Mouse (Mus musculus): Measurements from ENCODE around the gene Olfr710. TPM values are rescaled to one million over a fixed set of nuclear protein-coding genes. Genes with fewer than 3 reads are reported as not detected.
"Not testable (repeated sequence)": the region's sequence is repeated elsewhere in the genome, so short reads cannot be mapped to it uniquely, and the experiment has no call there.

Olfr710 gene
- total RNA-seq (2021), result not detected
- long read RNA-seq, experiment 1, result 0 reads
- long read RNA-seq, experiment 2, result 0 reads

GRCm38 (mm10) chr7:106948212-106948611, at the start of gene Olfr710:
Gene Olfr710, minus strand, starts transcription at chr7:106948312.
- DNase-seq (ENCODE audit: low spot score in 2 of 2), result no peak

GRCm38 (mm10) chr7:106985236-106985635, 37.1 kb upstream of the Olfr710 start:
- no peak for DNase-seq (ENCODE audit: low spot score in 2 of 2)

DNA sequence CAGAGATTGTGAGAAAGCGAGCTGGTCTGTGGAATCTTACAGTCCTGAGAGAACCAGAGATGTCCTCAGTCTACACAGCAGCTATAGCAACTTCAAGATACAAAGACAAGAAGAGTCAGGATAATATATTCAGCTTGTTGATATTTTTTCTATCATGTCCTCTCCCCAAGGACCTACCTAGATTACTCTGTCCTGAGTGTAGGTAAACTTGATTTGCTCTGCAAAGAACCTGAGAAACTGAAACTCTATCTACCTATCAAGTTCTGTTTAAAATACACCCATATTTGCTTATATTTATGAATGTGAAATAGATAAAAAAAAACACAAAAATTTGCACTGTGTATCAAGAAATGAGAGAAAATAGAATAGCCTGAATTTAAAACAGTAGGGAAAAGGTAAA, 27.2 kb upstream of the Olfr710 start, which contains the start of gene Olfr711:
Olfr711 (minus strand) TSS at position 101 of the 400 bp plus-strand sequence.
- no peak for DNase-seq (ENCODE audit: low spot score in 2 of 2)

GRCm38 (mm10) chr7:106967503-106967902, 19.4 kb upstream of the Olfr710 start:
- DNase-seq (ENCODE audit: low spot score in 2 of 2), result not testable (repeated sequence)

GRCm38 (mm10) chr7:106963837-106964236, 15.7 kb upstream of the Olfr710 start, which contains the start of gene Olfr6:
Gene Olfr6, minus strand, starts transcription at chr7:106963937.
- DNase-seq (ENCODE audit: low spot score in 2 of 2), result no peak

- DNase-seq (ENCODE audit: low spot score in 2 of 2), result no peak
Observed at GRCm38 (mm10) chr7:106932119-106932518, 16.0 kb downstream of the Olfr710 start, which contains the start of gene Olfr709-ps1. Gene Olfr709-ps1, minus strand, starts transcription at chr7:106932219.

DNA sequence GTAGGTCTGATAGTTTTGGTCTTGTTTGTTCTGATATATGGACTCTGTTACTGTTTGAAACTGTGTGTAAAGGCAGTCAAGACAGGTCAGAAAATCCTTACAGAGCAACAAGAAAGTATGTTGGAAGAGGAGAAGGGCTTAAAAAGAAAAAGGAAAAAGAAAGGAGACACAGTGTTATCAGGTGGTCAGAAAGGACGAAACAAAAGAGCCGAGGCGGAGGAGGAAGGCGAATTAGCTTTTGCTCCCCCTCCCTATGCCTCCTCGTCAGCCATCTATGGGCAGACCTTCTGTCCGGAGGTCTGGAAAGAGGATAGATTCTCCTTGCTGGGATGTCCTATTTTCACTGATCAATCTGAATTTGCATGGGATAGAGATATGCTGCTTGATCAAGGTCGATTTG, 27.2 kb downstream of the Olfr710 start:
- not testable (repeated sequence) for DNase-seq (ENCODE audit: low spot score in 2 of 2)

GRCm38 (mm10) chr7:106907676-106908075, 40.4 kb downstream of the Olfr710 start, which contains the start of gene Olfr1532-ps1:
Gene Olfr1532-ps1, plus strand, starts transcription at chr7:106908001.
- DNase-seq (ENCODE audit: low spot score in 2 of 2), result no peak

DNA sequence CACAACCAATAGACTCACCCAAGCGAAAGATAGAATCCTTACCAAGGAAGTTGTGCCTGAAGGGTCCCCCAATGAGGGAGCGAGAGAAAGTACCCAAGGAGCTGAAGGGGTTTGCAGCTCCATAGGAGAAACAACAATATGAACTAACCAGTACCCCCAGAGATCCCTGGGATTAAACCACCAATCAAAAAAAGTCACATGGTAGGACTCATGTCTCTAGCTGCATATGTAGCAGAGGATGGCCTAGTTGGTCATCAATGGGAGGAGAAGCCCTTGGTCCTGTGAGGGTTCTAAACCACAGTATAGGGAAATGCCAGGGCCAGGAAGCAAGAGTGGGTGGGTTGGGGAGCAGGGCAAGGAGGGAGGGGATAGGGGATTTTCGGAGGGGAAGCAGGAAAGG, 47.0 kb downstream of the Olfr710 start, which contains the start of gene Olfr707:
Olfr707 (minus strand) TSS at position 101 of the 400 bp plus-strand sequence.
- not testable (repeated sequence) for DNase-seq (ENCODE audit: low spot score in 2 of 2)

Other genes with a start within 250 kb of the Olfr710 start
- not detected for gene Olfr695, start 231.9 kb downstream of the Olfr710 start, total RNA-seq (2021)
- gene Olfr697, start 205.9 kb downstream of the Olfr710 start, total RNA-seq (2021), result not detected
- not detected for gene Olfr698, start 192.9 kb downstream of the Olfr710 start, total RNA-seq (2021)
- gene Olfr699, start 155.1 kb downstream of the Olfr710 start, total RNA-seq (2021), result not detected
- gene Olfr700, start 139.5 kb downstream of the Olfr710 start, total RNA-seq (2021), result not detected
- gene Olfr701, start 134.2 kb downstream of the Olfr710 start, total RNA-seq (2021), result not detected
- not detected for gene Olfr702, start 114.4 kb downstream of the Olfr710 start, total RNA-seq (2021)
- gene Olfr703, start 105.0 kb downstream of the Olfr710 start, total RNA-seq (2021), result not detected
- not detected for gene Olfr704, start 85.1 kb downstream of the Olfr710 start, total RNA-seq (2021)
- not detected for gene Olfr705, start 71.4 kb downstream of the Olfr710 start, total RNA-seq (2021)
- not detected for gene Olfr706, start 60.1 kb downstream of the Olfr710 start, total RNA-seq (2021)
- not detected for gene Olfr707, start 47.1 kb downstream of the Olfr710 start, total RNA-seq (2021)
- gene Olfr1532-ps1, start 40.3 kb downstream of the Olfr710 start, total RNA-seq (2021), result not detected
- under 1 TPM in 1 of 2 experiments, not detected in 1; 0.07 TPM for gene Olfr709-ps1, start 16.1 kb downstream of the Olfr710 start, total RNA-seq (2021)
- gene Olfr6, start 15.6 kb upstream of the Olfr710 start, total RNA-seq (2021), result not detected
- gene Olfr711, start 27.1 kb upstream of the Olfr710 start, total RNA-seq (2021), result not detected
- not detected for gene Olfr2, start 57.8 kb upstream of the Olfr710 start, total RNA-seq (2021)
- not detected for gene Olfr713, start 82.9 kb upstream of the Olfr710 start, total RNA-seq (2021)
- gene Olfr714, start 122.7 kb upstream of the Olfr710 start, total RNA-seq (2021), result not detected
- not detected for gene Olfr17, start 144.9 kb upstream of the Olfr710 start, total RNA-seq (2021)
- not detected for gene Olfr715b, start 162.1 kb upstream of the Olfr710 start, total RNA-seq (2021)
- not detected for gene Olfr715, start 182.8 kb upstream of the Olfr710 start, total RNA-seq (2021)
- gene Olfr716, start 190.0 kb upstream of the Olfr710 start, total RNA-seq (2021), result not detected
- gene Nlrp14, start 218.7 kb upstream of the Olfr710 start, total RNA-seq (2021), result not detected

All from adrenal gland, adult 18-20 months (tissue).